Mouse (Mus musculus) heart, adult 18-20 months (tissue): ENCODE measurements around the gene Tnfrsf11a. TPM values are rescaled to one million over a fixed set of nuclear protein-coding genes. Genes with fewer than 3 reads are reported as not detected.

Source experiments
- total RNA-seq, 2 experiments: library from RNA; stranded (reverse); gene quantifications; 2 replicates each; pipeline ENCODE4 v1.2.3; 2021

Gene Tnfrsf11a
- total RNA-seq, 2 experiments from 2014 or later = 1.6 TPM

Other genes starting within 250 kb of the Tnfrsf11a start
- 10 to 100 TPM; 12.2 to 12.7 TPM for gene Pign, start 117.0 kb upstream of the Tnfrsf11a start, total RNA-seq
- gene Relch, start 116.9 kb upstream of the Tnfrsf11a start, total RNA-seq = 10 to 100 TPM; 21.8 to 22.4 TPM
- gene Zcchc2, start 209.7 kb downstream of the Tnfrsf11a start, total RNA-seq = 1 to 10 TPM; 7.0 to 7.9 TPM